Mouse (Mus musculus) intestine, embryonic 14.5 days (tissue): Measurements from ENCODE around the gene Dusp1. TPM values are rescaled to one million over a fixed set of nuclear protein-coding genes. Genes with fewer than 3 reads are reported as not detected.

Experiments used
- ATAC-seq: fragments of 200-750 bp; cut with Nextera tagmentation; replicated peaks from 2 replicates; pipeline ENCODE4 v1.8.0; 2017; ENCODE audit warnings: low read depth, moderate number of reproducible peaks, moderate TSS enrichment, moderate library complexity; ENCODE audit not compliant: low FRiP score, low TSS enrichment
- DNase-seq: peaks from one replicate; pipeline ENCODE4 v3.0.0-alpha.2; 2018; ENCODE audit warnings: low spot score
- H3K27ac ChIP-seq: fragments of 300-500 bp; sonication (generic); 2 replicates; pipeline ENCODE4 v1.5.1; 2014; ENCODE audit warnings: low read depth, mild to moderate bottlenecking, control low read depth
- H3K27me3 ChIP-seq: fragments of 300-500 bp; sonication (generic); replicated peaks from 2 replicates; pipeline ENCODE4 v1.6.1; 2014; ENCODE audit warnings: low read length, control low read depth; ENCODE audit not compliant: control insufficient read depth, insufficient read depth
- H3K36me3 ChIP-seq: fragments of 300-500 bp; sonication (generic); 2 replicates; pipeline ENCODE4 v1.6.1; 2014; ENCODE audit warnings: low read length, control low read depth; ENCODE audit not compliant: control insufficient read depth, insufficient read depth
- H3K4me1 ChIP-seq: fragments of 300-500 bp; sonication (generic); replicated peaks from 2 replicates; pipeline ENCODE4 v1.6.1; 2014; ENCODE audit warnings: low read length, control low read depth, mixed read lengths; ENCODE audit not compliant: control insufficient read depth, insufficient read depth
- H3K4me2 ChIP-seq: fragments of 300-500 bp; sonication (generic); 2 replicates; pipeline ENCODE4 v1.6.1; 2014; ENCODE audit warnings: low read length
- H3K4me3 ChIP-seq: fragments of 300-500 bp; sonication (generic); 2 replicates; pipeline ENCODE4 v1.5.1; 2014; ENCODE audit warnings: low read depth, low read length, control low read depth, mixed read lengths
- H3K9ac ChIP-seq: fragments of 300-500 bp; sonication (generic); 2 replicates; pipeline ENCODE4 v1.6.1; 2014; ENCODE audit warnings: mild to moderate bottlenecking, low read length
- H3K9me3 ChIP-seq: fragments of 300-500 bp; sonication (generic); 2 replicates; pipeline ENCODE4 v1.6.1; 2016; ENCODE audit warnings: low read length, control low read depth; ENCODE audit not compliant: control insufficient read depth
- WGBS: fragments of 180-500 bp; shearing (Covaris S2); extraction: QIAGEN DNeasy Blood & Tissue Kit; methylation state at CpG from one replicate; pipeline ENCODE4 v1.1.7; 2014; 5-methylcytosine and 5-hydroxymethylcytosine counted together
- polyA plus RNA-seq: library from polyadenylated mRNA; unstranded; fragments of >200 nt; fragmentation: Nextera tagmentation; extraction: Ambion mirVana; gene quantifications from 2 replicates; pipeline ENCODE4 v1.2.1, GENCODE M21; 2014

Dusp1 gene
- polyA plus RNA-seq, 1 experiment from 2014 or later, result 17.0 TPM

- H3K27ac ChIP-seq, result no peak overlapping the region
- H3K4me2 ChIP-seq, result no peak overlapping the region
- H3K4me3 ChIP-seq, result no peak overlapping the region
- no peak overlapping the region for H3K9ac ChIP-seq
- peaks cover 22% of the 10 kb centered on the region for H3K36me3 ChIP-seq
- DNase-seq (no peak), ATAC-seq (no peak)
- H3K9me3 ChIP-seq, result no peaks in the 10 kb centered on the region
- WGBS, result 97% methylated on average over 3 of the region's 3 CpGs
- peaks cover 20% of the 10 kb centered on the region for H3K4me1 ChIP-seq
- no peaks in the 10 kb centered on the region for H3K27me3 ChIP-seq
Observed at GRCm38 (mm10) chr17:26580873-26581401, 19.0 kb upstream of the Dusp1 start.

GRCm38 (mm10) chr17:26579396-26579795, 17.5 kb upstream of the Dusp1 start:
- H3K4me1 ChIP-seq, result peaks cover 13% of the 10 kb centered on the region
- H3K27me3 ChIP-seq, result no peaks in the 10 kb centered on the region
- H3K36me3 ChIP-seq, result peaks cover 29% of the 10 kb centered on the region
- DNase-seq, result no peak
- H3K9ac ChIP-seq, result no peak overlapping the region
- H3K4me2 ChIP-seq, result no peak overlapping the region
- H3K9me3 ChIP-seq, result no peaks in the 10 kb centered on the region
- no peak for ATAC-seq
- 73% methylated on average over 6 of the region's 6 CpGs for WGBS
- H3K27ac ChIP-seq, result no peak overlapping the region
- H3K4me3 ChIP-seq, result no peak overlapping the region

GRCm38 (mm10) chr17:26578771-26579170, 16.8 kb upstream of the Dusp1 start:
- Histone ChIP-seq H3K27me3 (no peaks in the 10 kb centered on the region), H3K4me1 (peaks cover 7% of the 10 kb centered on the region), H3K27ac (no peak overlapping the region), H3K36me3 (peaks cover 29% of the 10 kb centered on the region), H3K9ac (no peak overlapping the region), H3K4me3 (no peak overlapping the region), H3K4me2 (no peak overlapping the region), H3K9me3 (no peaks in the 10 kb centered on the region)
- ATAC-seq (no peak), DNase-seq (no peak)
- WGBS, result 90% methylated on average over 11 of the region's 11 CpGs

GRCm38 (mm10) chr17:26578162-26578561, 16.2 kb upstream of the Dusp1 start:
- Histone ChIP-seq H3K4me2 (no peak overlapping the region), H3K27ac (no peak overlapping the region), H3K27me3 (no peaks in the 10 kb centered on the region), H3K4me3 (no peak overlapping the region), H3K9me3 (no peaks in the 10 kb centered on the region), H3K9ac (no peak overlapping the region), H3K36me3 (peaks cover 29% of the 10 kb centered on the region), H3K4me1 (peaks cover 4% of the 10 kb centered on the region; the same call in 1 of the 2 replicates)
- DNase-seq (no peak), ATAC-seq (no peak)
- 73% methylated on average over 7 of the region's 7 CpGs for WGBS

GRCm38 (mm10) chr17:26577309-26577708, 15.4 kb upstream of the Dusp1 start:
- H3K4me3 ChIP-seq, result no peak overlapping the region
- H3K4me1 ChIP-seq, result no peaks in the 10 kb centered on the region; the same call in 1 of the 2 replicates
- H3K9ac ChIP-seq, result no peak overlapping the region
- 81% methylated on average over 11 of the region's 11 CpGs for WGBS
- ATAC-seq (no peak), DNase-seq (no peak)
- H3K9me3 ChIP-seq, result no peaks in the 10 kb centered on the region
- no peaks in the 10 kb centered on the region for H3K27me3 ChIP-seq
- no peak overlapping the region for H3K27ac ChIP-seq
- H3K36me3 ChIP-seq, result peaks cover 29% of the 10 kb centered on the region
- H3K4me2 ChIP-seq, result no peak overlapping the region

- H3K4me2 ChIP-seq, result no peak overlapping the region
- no peak overlapping the region for H3K27ac ChIP-seq
- no peak for DNase-seq
- no peak overlapping the region for H3K4me3 ChIP-seq
- peaks cover 30% of the 10 kb centered on the region for H3K36me3 ChIP-seq
- WGBS, result 83% methylated on average over 7 of the region's 7 CpGs
- ATAC-seq, result no peak
- H3K27me3 ChIP-seq, result no peaks in the 10 kb centered on the region
- H3K9me3 ChIP-seq, result no peaks in the 10 kb centered on the region
- H3K9ac ChIP-seq, result no peak overlapping the region
- H3K4me1 ChIP-seq, result no peaks in the 10 kb centered on the region; the same call in 1 of the 2 replicates
Observed at GRCm38 (mm10) chr17:26576833-26577232, 14.9 kb upstream of the Dusp1 start.

GRCm38 (mm10) chr17:26575786-26576690, 14.1 kb upstream of the Dusp1 start:
- ATAC-seq, result no peak
- no peak for DNase-seq
- H3K4me1 ChIP-seq, result no peaks in the 10 kb centered on the region; the same call in 1 of the 2 replicates
- 86% methylated on average over 12 of the region's 12 CpGs for WGBS
- H3K27ac ChIP-seq, result no peak overlapping the region
- no peak overlapping the region for H3K4me3 ChIP-seq
- H3K36me3 ChIP-seq, result peaks cover 31% of the 10 kb centered on the region
- H3K27me3 ChIP-seq, result no peaks in the 10 kb centered on the region
- H3K9me3 ChIP-seq, result no peaks in the 10 kb centered on the region
- H3K4me2 ChIP-seq, result no peak overlapping the region
- H3K9ac ChIP-seq, result no peak overlapping the region

- 85% methylated on average over 5 of the region's 5 CpGs for WGBS
- Histone ChIP-seq H3K27ac (no peak overlapping the region), H3K4me2 (no peak overlapping the region), H3K4me3 (no peak overlapping the region), H3K36me3 (peaks cover 38% of the 10 kb centered on the region), H3K9me3 (no peaks in the 10 kb centered on the region), H3K4me1 (no peaks in the 10 kb centered on the region; the same call in 1 of the 2 replicates), H3K9ac (no peak overlapping the region), H3K27me3 (no peaks in the 10 kb centered on the region)
- ATAC-seq (no peak), DNase-seq (no peak)
Observed at GRCm38 (mm10) chr17:26574701-26575100, 12.8 kb upstream of the Dusp1 start.
